ENCODE assay signal across 19 mouse cellular contexts in genomic region chr14:12218544-12219150, GRCm38 (mm10).
DNase-seq lines count a peak whose midpoint lies in the region; ATAC-seq and TF ChIP-seq lines count a peak whose summit lies in the region.
"Had no signal": no experiment of that assay in that cellular context is flagged by ENCODE, and none has a peak within 500 bp of the region (broad histone marks: within the 10 kb centered on the region; RNA-seq: fewer than 3 reads in every experiment).

No protein-coding gene starts in this region.

- 44% methylated on average over 16 of the region's 16 CpGs for WGBS in forebrain, embryonic 15.5 days
- WGBS in forebrain, embryonic 12.5 days = 70% methylated on average over 16 of the region's 16 CpGs
- 75% methylated on average over 16 of the region's 16 CpGs for WGBS in lung, postnatal 0 days

- no peak for TF ChIP-seq EP300 in lung, postnatal 0 days (IDR thresholded peaks at IDR 0.05)

- DNase-seq in lung, postnatal 25 days (ENCODE audit: low spot score) = peak; percentile 16
- DNase-seq in lung, postnatal 0 days (ENCODE audit: low spot score) = no peak
- peak; percentile 85 for DNase-seq in brain, embryonic 14.5 days (ENCODE audit: low read depth)
- DNase-seq in gastrocnemius, adult 18-20 months (ENCODE audit: low spot score) = no peak
- DNase-seq: adrenal gland, adult 8-10 months; adrenal gland, postnatal 36 days; cerebellum, adult 11 months; cerebellum, adult 8-10 months; cerebellum, postnatal 14 days; gastrocnemius, postnatal 10 days; heart, postnatal 4 days; kidney, adult 11 months had no signal

- H3K27ac ChIP-seq in forebrain, embryonic 15.5 days (replicated peaks) = peak overlapping the region; percentile 57
- no peak overlapping the region for H3K27ac ChIP-seq in forebrain, embryonic 12.5 days
- no peak overlapping the region for H3K27ac ChIP-seq in lung, postnatal 0 days (ENCODE audit: low read length)
- H3K27ac ChIP-seq: embryonic facial prominence, embryonic 12.5 days; hindbrain, embryonic 13.5 days; hindbrain, postnatal 0 days had no signal

- H3K36me3 ChIP-seq in forebrain, embryonic 15.5 days = no peaks in the 10 kb centered on the region
- H3K36me3 ChIP-seq in forebrain, embryonic 12.5 days (replicated peaks) = peaks cover 22% of the 10 kb centered on the region
- H3K36me3 ChIP-seq in lung, postnatal 0 days (ENCODE audit: insufficient read depth, low read length) = no peaks in the 10 kb centered on the region

- no peaks in the 10 kb centered on the region for H3K27me3 ChIP-seq in forebrain, embryonic 15.5 days
- H3K27me3 ChIP-seq in forebrain, embryonic 12.5 days = no peaks in the 10 kb centered on the region
- H3K27me3 ChIP-seq in lung, postnatal 0 days (replicated peaks; ENCODE audit: insufficient read depth, low read length) = no peaks in the 10 kb centered on the region
- H3K27me3 ChIP-seq: CH12.LX; embryonic facial prominence, embryonic 12.5 days; heart, embryonic 12.5 days; hindbrain, embryonic 13.5 days had no signal

- no peak overlapping the region for H3K4me3 ChIP-seq in forebrain, embryonic 15.5 days
- no peak overlapping the region for H3K4me3 ChIP-seq in forebrain, embryonic 12.5 days (replicated peaks)
- H3K4me3 ChIP-seq in lung, postnatal 0 days (ENCODE audit: low read depth, low read length) = no peak overlapping the region
- H3K4me3 ChIP-seq: embryonic facial prominence, embryonic 12.5 days; heart, embryonic 12.5 days; hindbrain, embryonic 13.5 days had no signal

- no peak overlapping the region for H3K9ac ChIP-seq in forebrain, embryonic 15.5 days (replicated peaks)
- H3K9ac ChIP-seq in forebrain, embryonic 12.5 days = no peak overlapping the region
- no peak overlapping the region for H3K9ac ChIP-seq in lung, postnatal 0 days (replicated peaks; ENCODE audit: low read depth)
- H3K9ac ChIP-seq: embryonic facial prominence, embryonic 12.5 days; heart, embryonic 12.5 days; hindbrain, embryonic 13.5 days had no signal

- H3K4me2 ChIP-seq in forebrain, embryonic 15.5 days (replicated peaks) = no peak overlapping the region
- H3K4me2 ChIP-seq in forebrain, embryonic 12.5 days = no peak overlapping the region
- H3K4me2 ChIP-seq in lung, postnatal 0 days (replicated peaks; ENCODE audit: low read depth, low read length) = no peak overlapping the region
- H3K4me2 ChIP-seq: embryonic facial prominence, embryonic 12.5 days; heart, embryonic 12.5 days; hindbrain, embryonic 13.5 days had no signal

- TF ChIP-seq CTCF in lung, postnatal 0 days (IDR thresholded peaks at IDR 0.05) = no peak
- no peak for TF ChIP-seq CTCF in brain, embryonic 14.5 days (IDR thresholded peaks at IDR 0.05; ENCODE audit: borderline replicate concordance, extremely low read depth, insufficient read depth, insufficient read length)

- ATAC-seq in forebrain, embryonic 15.5 days (replicated peaks) = peak; percentile 39
- no peak; the same call in 1 of the 2 replicates for ATAC-seq in forebrain, embryonic 12.5 days (ENCODE audit: low FRiP score)
- no peak for ATAC-seq in lung, postnatal 0 days
- ATAC-seq: hindbrain, postnatal 0 days had no signal

- H3K9me3 ChIP-seq in forebrain, embryonic 15.5 days = no peaks in the 10 kb centered on the region
- no peaks in the 10 kb centered on the region for H3K9me3 ChIP-seq in forebrain, embryonic 12.5 days
- H3K9me3 ChIP-seq in lung, postnatal 0 days (ENCODE audit: low read length) = no peaks in the 10 kb centered on the region
- H3K9me3 ChIP-seq: embryonic facial prominence, embryonic 12.5 days; heart, embryonic 12.5 days; hindbrain, embryonic 13.5 days had no signal

- TF ChIP-seq POLR2A in brain, embryonic 14.5 days (IDR thresholded peaks at IDR 0.05; ENCODE audit: borderline replicate concordance, extremely low read depth, insufficient read depth, insufficient read length, poor library complexity, severe bottlenecking) = no peak

- peaks cover 31% of the 10 kb centered on the region for H3K4me1 ChIP-seq in forebrain, embryonic 15.5 days
- H3K4me1 ChIP-seq in forebrain, embryonic 12.5 days = peaks cover 3% of the 10 kb centered on the region; the same call in 1 of the 2 replicates
- H3K4me1 ChIP-seq in lung, postnatal 0 days (ENCODE audit: insufficient read depth, low read depth, low read length) = no peaks in the 10 kb centered on the region
- H3K4me1 ChIP-seq: embryonic facial prominence, embryonic 12.5 days; heart, embryonic 12.5 days had no signal

Comparison
In these comparisons a context has a peak if more than half of its experiments do, and no peak if none do; other contexts are left out.
1. DNase-seq: peak in lung, postnatal 25 days (single experiment) and brain, embryonic 14.5 days (single experiment); none in lung, postnatal 0 days (single experiment) and gastrocnemius, adult 18-20 months (single experiment).